8 mouse cellular contexts compared by ENCODE assay signal in genomic region chr12:75734891-75735245, GRCm38 (mm10). TPM values are rescaled to one million over a fixed set of nuclear protein-coding genes. Genes with fewer than 3 reads are reported as not detected.
A peak's percentile ranks its signal among the peaks of the same experiment; 100 is the strongest.
DNase-seq lines count a peak whose midpoint lies in the region; ATAC-seq and TF ChIP-seq lines count a peak whose summit lies in the region.

No protein-coding gene starts in this region.

- H3K27me3 ChIP-seq in lung, embryonic 15.5 days = no peaks in the 10 kb centered on the region

- peak overlapping the region; percentile 95 for H3K4me2 ChIP-seq in lung, embryonic 15.5 days

- peak; percentile 12 to 39 for DNase-seq in lung, adult 18-20 months
- DNase-seq in lung, postnatal 25 days (ENCODE audit: low spot score) = no peak
- peak; percentile 62 for DNase-seq in induced T-regulatory cell, adult 2 months (ENCODE audit: low read depth)
- no peak for DNase-seq in urinary bladder, adult 2 months (ENCODE audit: low spot score)

- WGBS in lung, embryonic 15.5 days = under 1% methylated on average over 17 of the region's 17 CpGs
- WGBS in olfactory bulb, adult 2 months = under 1% methylated on average over 17 of the region's 17 CpGs

- no peak for TF ChIP-seq POLR2A in olfactory bulb, adult 2 months (IDR thresholded peaks at IDR 0.05; ENCODE audit: insufficient read depth, low read depth, low read length)

- H3K9me3 ChIP-seq in lung, embryonic 15.5 days = no peaks in the 10 kb centered on the region

- no peak for TF ChIP-seq CTCF in olfactory bulb, adult 2 months (IDR thresholded peaks at IDR 0.05; ENCODE audit: insufficient read depth, low read depth, low read length)

- peaks cover 22% of the 10 kb centered on the region for H3K4me1 ChIP-seq in lung, embryonic 15.5 days
- H3K4me1 ChIP-seq in olfactory bulb, adult 2 months (ENCODE audit: control insufficient read depth, insufficient read depth, low read length) = no peaks in the 10 kb centered on the region; the same call in 1 of the 2 replicates

- H3K9ac ChIP-seq in lung, embryonic 15.5 days = peak overlapping the region; percentile 87

- H3K4me3 ChIP-seq in lung, embryonic 15.5 days = peak overlapping the region; percentile 82
- peak overlapping the region; percentile 68 for H3K4me3 ChIP-seq in olfactory bulb, adult 2 months (ENCODE audit: insufficient read depth, low read depth, low read length)

- H3K27ac ChIP-seq in lung, embryonic 15.5 days = peak overlapping the region; percentile 74; the same call in 1 of the 2 replicates
- H3K27ac ChIP-seq in olfactory bulb, adult 2 months (ENCODE audit: insufficient read depth, low read depth, low read length) = peak overlapping the region; percentile 30; the same call in 1 of the 2 replicates

- peak; percentile 22 for ATAC-seq in activated CD4-positive, CD25-positive, alpha-beta regulatory T cell, adult 4 months
- ATAC-seq in erythroid progenitor cell, adult 5-6 weeks (replicated peaks; ENCODE audit: low FRiP score, poor library complexity, severe bottlenecking) = peak; percentile 50
- ATAC-seq in lung, embryonic 15.5 days (ENCODE audit: borderline replicate concordance, extremely low read depth, low FRiP score, low TSS enrichment) = peak; percentile 15; the same call in 1 of the 2 replicates

- H3K36me3 ChIP-seq in lung, embryonic 15.5 days = no peaks in the 10 kb centered on the region

RNA-seq across cellular contexts. Expression of gene Sgpp1, which starts 0.7 kb away (rescaled TPM):
- polyA plus RNA-seq in activated CD4-positive, CD25-positive, alpha-beta regulatory T cell, adult 4 months (2017; shearing (Covaris generic)) = 10 to 100 TPM; 12.4 to 19.9 TPM
- total RNA-seq in erythroid progenitor cell, adult 5-6 weeks (2015; ENCODE audit: low replicate concordance) = 39.3 and 53.2 TPM in 2 replicates
- total RNA-seq in erythroid progenitor cell, adult 5-6 weeks (2017; ENCODE audit: low replicate concordance) = 32.9 and 42.8 TPM in 2 replicates
- 15.5 and 15.6 TPM in 2 replicates for polyA plus RNA-seq in lung, embryonic 15.5 days (2015; fragmentation: Nextera tagmentation; extraction: Ambion mirVana)
- polyA plus RNA-seq in olfactory bulb, adult 2 months (2012; ENCODE audit: insufficient read depth, insufficient read length, low replicate concordance, missing spikeins) = not detected in 2 replicates
- polyA plus RNA-seq in urinary bladder, adult 2 months (2012; rRNA removed) = 25.1 and 27.8 TPM in 2 replicates

Comparison
In these comparisons a context has a peak if more than half of its experiments do, and no peak if none do; other contexts are left out.
1. DNase-seq: peak in lung, adult 18-20 months (2 of 2) and induced T-regulatory cell, adult 2 months (single experiment); none in lung, postnatal 25 days (single experiment) and urinary bladder, adult 2 months (single experiment).
2. Peak in every context shown above with its lines, with median percentiles within 50 percentile points of each other: ATAC-seq.